Mouse (Mus musculus) adrenal gland, adult (tissue): ENCODE measurements around the gene Uggt1.

Source experiments
- DNase-seq, 2 experiments: peaks; one replicate each; pipeline ENCODE4 v3.0.0; 2022 to 2023; ENCODE audit warnings: low spot score in 1 of 2; ENCODE audit not compliant: inconsistent age in 2 of 2

The Uggt1 gene

DNA sequence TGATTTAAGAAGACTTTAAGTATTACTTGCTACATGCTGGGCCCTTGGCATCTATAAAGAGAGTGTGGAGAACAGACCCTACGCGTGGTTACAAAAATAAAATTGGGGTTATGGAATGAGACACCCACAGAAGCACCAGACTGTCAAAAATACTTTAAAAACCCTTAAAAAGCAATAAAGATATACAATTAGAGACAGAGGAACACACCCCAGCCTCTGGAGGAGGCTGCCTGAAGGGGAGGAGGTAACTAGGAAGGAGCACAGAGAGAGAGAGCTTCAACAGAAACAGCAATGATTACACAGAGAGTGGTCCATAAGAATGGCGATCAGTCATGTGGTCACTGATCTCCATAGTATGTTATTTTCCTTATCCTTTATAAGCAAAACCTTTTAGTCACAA, 50.0 kb downstream of the Uggt1 start:
- no peak for DNase-seq

DNA sequence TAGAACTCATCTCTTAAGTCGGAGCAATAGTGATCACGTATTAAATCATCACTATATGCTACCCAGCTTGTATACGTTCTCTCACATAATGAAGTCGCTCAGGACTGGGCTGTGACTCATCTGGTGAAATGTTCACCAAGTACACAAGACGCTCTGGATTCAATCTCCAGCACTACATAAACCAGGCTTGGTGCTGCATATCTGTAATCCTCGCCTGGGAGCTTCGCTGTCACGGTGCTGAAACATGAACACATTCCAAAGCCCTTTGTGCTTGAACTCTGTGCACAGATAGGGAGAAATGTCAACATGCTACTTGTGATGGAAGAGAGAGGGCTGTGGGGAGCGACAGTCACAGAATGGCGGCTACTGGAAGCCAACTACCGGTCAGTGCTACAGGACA, 52.6 kb downstream of the Uggt1 start:
- DNase-seq, result no peak

DNA sequence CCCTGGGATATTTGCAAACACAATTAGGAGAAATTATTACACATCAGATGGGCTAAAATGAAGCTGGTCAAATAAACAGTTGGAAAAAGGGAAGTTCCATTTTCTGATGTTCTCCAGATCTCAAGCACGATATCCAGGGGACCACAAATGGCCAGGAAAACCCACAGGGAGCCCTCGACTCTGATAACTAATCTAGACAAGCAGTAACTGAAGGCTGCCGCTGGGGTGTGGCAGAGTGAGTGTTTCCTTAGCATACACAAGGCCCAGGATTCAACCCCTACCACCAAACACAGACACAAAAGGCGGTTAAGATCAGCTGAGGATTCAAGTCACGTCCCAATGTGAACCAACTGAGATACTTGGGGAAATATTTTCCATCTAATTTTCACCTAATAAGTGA, 64.5 kb downstream of the Uggt1 start:
- no peak for DNase-seq

DNA sequence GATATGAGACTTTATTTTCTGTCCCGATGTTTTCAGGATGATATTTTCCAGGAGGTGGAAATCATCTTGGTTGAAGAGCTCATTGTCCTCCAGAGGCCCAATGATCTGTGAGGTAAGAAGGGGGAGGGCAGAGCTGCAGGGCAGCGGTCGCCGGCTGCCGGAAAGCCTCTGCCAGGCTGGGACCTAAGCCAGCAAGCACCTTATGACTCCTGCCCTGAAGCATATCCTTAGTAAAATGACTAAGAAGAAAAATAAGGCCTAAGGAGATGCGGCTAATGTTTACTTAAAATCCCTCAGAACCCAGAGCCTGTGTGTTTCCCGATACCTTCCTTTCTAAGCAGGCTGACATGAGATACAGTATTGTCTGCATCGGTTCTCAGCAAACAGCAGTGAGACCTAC, 71.1 kb downstream of the Uggt1 start:
- no peak for DNase-seq

DNA sequence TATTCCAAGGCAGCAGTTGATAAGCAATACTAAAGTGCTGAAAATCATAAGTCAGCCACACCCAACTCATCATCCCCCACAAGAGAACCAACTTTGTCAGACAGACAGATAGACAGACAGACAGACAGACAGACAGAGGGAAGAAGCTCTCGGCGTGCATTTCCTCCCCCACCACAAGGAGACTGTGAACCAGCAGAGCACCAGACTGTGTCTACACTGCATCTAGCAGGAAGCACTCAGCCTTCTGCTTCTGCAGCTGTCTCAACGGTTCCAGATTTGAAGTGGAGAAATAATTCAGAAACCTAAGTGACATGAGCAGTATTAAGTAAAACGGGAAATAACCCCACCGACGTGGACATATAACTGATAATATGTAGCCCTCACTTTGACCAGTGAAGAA, 71.6 kb downstream of the Uggt1 start:
- DNase-seq, result no peak

DNA sequence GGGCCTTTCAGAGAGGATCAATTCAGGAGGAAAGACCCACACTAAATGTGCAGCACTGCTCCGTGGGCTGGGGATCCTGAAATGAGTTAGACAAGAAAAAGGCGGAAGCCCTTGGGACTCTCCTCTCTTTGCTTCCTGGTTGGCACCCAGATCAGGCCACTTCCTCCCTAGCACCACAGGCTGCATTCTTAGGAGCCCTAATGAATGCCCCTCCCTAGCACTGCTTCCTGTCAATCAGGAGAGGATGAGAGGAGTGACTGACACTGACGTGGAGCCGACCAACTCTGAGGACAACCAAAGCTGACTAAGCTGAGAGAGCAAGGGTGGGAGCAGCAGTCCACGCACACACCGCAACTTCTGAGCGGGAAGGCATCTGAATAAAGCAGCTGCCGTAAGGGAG, 81.8 kb downstream of the Uggt1 start:
- no peak for DNase-seq

DNA sequence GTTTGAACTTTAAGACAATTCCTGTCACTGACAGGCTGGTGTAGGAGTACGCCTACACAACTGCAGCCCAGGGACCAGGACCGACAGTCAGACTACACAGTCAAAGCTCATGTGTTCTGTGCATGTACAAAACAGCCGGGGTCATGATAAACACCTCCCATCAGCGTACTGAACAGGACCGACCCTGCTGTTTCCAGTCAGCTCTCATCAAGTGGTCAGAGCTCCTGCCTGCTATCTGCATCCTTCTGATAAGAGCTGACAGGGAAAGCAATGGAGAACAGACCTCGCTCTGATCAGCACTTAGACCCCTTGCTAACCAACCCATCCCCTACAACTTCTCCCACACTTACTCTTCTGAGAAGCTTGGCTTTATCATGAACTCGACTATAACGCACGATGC, 83.3 kb downstream of the Uggt1 start:
- no peak for DNase-seq

DNA sequence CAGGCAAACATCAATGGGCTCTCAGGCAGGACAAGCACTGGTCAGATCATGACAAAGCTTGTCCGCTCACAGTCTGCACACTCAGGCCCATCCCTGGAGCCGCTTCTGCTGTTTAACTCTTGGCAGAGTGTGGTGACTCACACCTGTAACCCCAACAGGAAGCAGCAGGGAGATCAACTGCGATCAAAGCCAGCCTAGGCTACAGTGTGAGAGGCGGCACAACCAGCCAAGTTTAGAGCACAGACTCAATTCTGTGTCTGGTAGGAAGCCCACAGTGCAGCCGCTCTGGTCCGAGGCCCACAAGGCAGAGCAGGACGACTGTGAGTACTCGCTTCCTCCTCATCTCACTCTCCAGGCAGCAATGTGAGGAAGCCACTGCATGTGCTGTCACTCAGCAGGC, 84.3 kb downstream of the Uggt1 start:
- no peak for DNase-seq

DNA sequence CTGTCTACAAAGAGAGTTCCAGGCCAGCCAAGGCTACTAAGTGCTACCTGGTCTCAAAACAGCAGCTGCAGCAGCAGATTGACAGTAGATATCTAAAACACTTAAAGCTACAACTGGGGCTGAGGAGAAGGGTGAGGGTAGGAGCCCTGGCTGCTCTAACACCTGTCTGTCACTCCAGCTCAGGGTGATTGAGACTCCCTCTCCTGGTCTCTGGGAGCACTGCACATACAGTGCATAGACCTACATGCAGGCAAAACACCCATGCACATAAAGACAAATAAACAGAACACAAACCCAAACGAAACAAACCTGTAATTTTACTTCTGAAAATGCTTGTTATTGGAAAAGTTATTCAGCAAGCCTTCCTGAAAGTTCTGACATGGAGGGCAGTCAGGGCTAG, 95.1 kb downstream of the Uggt1 start:
- DNase-seq, result peak in 1 of 2 experiments; percentile 61

DNA sequence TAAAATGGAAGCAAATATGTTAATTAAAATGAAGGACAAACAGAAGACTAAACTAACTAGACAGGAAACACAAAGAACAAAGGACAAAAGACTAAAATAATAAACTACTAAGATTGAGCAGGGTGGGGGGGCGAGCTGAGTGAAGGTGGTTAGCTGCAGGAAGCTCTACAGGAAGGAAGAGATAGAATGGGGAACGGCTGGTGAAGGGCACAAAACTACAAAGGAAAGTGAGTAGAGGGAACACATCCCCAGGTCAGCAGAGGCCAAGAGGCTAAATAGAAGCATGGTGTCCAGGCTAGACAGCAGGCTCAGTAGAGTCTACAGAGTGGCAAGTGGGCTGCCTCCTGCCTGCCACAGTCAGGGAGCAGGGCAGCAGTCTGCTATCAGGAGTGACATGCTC, 95.7 kb downstream of the Uggt1 start:
- no peak for DNase-seq

DNA sequence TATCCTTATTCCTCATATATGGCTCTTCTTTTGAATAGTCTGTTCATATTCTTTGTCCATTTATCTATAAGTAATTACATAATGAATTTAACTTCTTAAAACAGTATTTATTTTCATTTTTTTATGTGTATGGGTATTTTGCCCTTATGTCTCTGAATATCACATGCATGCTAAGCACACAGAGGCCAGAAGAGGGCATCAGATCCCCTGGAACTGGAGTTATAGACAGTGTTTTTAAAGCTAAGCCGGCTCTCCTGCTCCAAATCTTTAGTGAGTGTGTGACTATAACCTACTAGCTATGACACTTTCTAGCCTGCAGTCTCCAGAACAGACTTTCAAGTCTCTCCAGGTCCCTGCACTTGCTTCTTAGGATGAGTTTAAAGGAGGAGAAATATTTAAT, 99.5 kb downstream of the Uggt1 start:
- DNase-seq, result peak in 1 of 2 experiments; percentile 73

DNA sequence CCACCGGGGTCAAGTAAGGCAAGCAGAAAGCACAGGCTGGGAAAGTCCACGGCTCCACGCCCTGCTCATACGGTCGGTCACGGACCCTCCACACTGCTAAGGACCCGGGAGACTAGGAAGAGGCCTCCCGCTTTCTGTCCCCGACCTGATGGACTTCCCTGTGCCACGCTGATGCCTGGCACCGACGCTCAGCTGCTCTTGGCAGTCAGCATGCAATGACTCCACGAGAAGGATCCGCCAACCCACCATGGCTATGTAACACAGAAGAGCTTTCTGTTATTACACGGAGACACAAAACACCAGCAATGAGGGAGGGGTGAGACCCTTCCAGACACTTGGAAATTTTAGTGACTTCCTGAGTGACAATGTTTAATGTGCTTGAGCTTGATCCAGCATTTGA, 104.2 kb downstream of the Uggt1 start:
- no peak for DNase-seq

DNA sequence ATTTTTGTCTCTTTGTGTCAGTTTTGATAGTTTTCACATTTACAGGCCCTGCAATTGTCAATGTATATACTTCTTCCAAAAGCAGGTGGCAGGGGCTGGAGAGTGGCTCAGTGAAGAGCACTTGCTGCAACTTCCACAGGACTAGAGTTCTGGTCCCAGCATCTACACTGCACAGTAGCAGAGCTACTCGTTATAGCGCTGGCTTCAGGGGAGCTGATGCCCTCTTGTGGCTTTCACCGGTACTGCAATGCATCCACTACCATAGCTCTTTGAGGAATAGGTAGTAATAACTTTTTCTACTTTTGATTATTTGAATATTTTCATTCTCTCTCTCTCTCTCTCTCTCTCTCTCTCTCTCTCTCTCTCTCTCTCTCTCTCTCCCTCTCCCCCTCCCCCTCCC, 109.9 kb downstream of the Uggt1 start:
- peak; percentile 81 to 94 for DNase-seq

DNA sequence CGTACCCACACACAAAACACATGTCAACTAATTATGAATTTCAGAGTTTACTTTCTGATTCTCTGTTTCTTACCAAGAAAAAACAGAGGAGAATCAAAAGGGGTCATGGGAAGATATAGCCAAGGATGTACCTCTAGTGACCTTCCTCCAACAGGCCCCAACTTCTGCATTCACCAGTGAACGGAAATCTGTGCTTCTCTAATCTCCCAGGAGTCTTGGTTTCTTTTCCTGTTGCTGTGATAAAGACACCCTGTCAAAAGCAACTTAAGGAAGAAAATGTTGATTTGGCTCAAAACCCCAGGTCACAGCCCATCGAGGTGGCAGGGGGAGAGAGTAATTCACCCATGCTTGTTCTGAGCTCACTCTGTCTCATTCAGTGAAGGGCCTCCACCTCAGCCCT, 110.9 kb downstream of the Uggt1 start:
- DNase-seq, result no peak

DNA sequence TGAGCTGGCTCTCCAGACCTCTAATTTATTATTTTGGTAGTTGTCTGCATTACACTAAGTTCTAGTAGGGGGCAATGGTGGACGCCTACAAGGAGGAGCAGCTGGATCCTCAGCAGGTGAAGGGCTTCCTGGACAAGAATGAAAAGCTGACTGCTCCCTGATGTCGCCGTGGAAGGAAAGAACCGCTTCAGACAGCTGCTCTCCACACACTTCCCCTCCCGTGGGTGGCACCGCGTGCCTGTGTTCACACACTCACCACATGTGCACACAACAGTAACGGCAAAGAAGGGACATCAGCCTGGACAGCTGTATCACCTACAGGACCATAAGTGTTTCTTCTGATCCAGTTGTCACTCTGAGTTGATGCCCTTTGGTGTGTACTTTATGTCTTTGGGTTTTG, 111.5 kb downstream of the Uggt1 start:
- no peak for DNase-seq

DNA sequence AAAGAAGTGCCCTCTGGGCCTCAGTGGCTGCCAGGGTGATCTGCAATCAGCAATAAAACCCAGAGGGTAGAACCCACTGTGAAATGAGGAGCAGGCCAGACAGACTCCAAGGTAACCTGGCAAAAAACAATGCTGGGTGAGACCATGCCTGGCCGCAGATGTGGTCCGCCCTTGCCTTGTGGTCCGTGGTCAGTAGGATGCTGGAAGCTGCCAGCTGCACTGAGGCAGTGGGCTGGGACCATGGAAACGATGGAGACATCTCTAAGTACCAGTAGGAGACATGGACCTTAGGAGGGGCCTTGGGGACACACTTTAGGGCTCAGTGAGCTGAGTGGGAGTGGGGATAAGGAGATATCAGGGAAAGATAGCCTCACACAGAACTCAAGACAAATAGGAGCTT, 112.3 kb downstream of the Uggt1 start:
- DNase-seq, result no peak

DNA sequence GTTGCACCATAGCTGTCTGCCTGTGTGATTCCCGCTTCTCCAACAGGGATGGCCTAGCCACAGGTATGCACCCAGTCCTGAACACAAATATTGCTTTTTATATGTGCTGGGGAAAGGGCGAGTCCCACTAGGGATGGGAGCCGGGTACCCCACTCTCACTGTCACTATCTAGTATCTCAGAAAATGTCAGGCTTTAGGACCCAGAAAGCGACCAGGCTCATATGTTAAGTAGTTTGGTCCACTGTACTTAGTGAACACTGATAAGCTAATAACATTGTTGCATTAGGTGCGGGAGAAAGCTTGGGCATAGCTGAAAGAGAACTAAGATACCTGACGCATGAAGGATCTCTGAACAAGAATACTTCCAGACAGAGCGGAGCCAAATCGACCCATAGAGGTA, 112.8 kb downstream of the Uggt1 start:
- DNase-seq, result peak in 1 of 2 experiments; percentile 54

DNA sequence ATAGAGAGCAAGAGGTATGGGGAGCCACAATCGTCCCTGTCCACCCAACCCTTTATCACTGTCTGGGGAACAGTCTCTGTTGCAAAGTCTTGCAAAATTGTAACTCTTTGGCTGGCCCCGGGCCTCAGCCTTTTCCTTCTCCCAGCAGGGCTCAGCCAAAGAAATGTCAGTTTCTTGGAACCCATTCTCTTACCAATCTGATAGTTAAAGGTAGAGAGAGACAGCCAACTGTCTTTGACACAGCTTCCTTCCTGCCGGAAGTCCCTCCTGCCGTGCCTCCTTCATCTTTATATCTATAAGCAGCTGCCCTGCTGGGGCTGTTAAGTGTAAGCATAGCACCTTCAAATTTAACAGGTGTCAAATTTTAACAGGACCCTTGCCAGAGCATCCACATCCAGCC, 113.4 kb downstream of the Uggt1 start:
- peak in 1 of 2 experiments; percentile 77 for DNase-seq

DNA sequence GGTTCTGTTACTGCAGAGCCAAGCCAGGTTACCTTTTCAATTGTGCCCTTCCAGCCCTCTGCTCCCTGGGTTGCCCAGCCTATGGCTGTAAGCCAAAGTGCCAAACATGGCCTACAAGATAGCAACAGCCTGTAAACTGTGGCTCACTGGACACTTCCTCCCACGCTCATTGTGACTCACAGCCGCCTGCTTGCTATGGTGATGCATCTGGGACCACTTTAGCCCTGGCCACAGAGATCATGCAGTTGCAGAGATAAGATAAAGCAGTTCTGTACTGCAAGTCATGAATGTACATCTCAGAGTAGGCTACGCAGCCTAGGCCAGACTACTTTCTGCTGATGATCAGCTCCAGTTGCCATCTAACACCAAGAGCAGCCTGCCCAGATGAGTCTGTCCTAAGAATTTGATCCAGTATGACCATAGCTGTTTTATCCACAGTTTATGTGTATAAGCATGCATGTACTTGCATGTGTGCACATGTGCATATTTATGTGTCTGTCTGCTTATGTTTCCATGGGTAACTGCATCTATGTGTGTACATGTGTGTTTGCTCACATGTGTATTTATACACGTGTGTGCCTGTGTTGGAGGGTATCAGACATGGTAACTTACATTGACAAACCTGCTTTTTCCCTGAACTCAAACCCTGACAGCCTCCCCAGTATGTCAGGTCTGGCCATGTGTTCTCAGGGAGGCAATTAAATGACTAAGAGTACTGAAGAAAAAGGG, 114.0 kb downstream of the Uggt1 start:
- peak; percentile 62 to 78 for DNase-seq

DNA sequence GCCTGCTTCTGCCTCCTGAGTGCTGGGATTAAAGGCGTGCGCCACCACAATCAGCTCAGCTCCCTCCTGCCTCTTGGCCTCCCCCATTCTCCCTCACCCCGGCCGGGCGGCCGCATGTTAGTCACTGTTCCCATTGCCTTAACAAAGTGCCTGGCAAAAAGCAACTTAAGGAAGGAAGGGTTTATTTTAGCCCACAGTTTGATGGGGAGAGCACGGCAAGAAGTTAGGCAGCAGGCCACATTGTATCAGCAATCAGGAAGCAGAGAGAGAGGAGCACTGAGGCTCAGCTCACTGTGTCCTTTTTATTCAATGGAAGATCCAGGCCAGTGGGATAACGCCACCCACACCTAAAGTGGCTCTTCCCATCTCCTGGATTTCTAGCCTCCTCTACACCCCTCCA, 114.6 kb downstream of the Uggt1 start:
- no peak for DNase-seq

DNA sequence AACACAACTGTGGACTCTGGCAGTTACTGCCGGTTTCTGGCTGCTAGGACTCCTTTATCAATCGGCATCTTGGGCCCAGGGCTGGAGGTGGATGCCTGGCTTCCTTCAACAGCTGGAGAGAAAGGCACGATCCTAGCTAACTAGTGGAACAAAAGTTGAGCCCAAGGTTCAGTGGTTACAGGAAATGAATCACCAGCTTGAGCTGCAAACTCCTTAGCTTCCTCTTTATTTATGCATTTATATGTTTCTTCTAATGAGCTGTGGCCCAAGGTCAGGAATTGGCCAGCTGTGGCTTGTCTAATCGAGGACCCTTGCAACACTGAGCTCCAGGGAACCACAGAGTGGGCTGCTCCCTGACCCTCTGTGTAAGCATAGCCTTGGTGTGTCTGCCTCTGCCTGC, 115.4 kb downstream of the Uggt1 start:
- DNase-seq, result peak in 1 of 2 experiments; percentile 72

DNA sequence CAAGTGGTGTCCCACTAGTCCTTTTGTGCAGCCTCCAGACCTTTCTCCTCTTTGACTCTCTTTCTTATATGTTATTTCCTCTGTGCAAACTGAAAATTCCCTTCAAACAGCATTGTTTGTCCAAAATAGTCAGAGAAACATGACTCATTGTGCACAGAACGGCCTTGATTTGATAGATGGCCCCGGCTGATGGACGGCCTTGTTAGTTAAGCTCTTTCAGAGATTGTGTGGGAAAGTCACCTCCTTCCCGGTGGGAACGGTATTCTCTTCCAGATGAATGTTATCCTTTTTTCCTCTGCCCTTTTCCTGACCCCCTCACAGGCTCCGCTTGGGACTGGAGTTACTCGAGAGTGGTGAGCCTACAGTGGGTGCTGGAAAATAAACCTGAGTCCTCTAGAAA, 119.4 kb downstream of the Uggt1 start:
- DNase-seq, result peak; percentile 83 to 93

DNA sequence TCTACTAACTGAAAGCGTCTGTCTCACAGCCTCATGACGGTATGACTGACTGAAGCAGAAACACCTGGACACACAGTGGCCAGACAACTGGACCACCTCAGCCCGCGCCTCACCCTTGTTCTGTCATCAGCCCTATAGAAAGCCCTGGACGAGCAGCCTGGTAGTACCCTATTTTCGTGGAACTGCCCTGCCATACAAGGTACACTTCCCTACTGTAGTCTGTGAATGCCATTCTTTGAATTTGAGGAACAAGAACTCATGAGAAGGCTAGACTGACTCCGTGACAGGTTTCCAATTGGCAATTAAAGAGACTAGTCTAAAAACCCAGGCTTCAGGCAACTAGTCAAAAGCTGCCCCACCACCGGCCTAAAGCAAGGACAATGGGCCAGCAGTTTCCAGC, 123.3 kb downstream of the Uggt1 start:
- no peak for DNase-seq
